Mouse (Mus musculus) hindbrain, embryonic 16.5 days (tissue): Measurements from ENCODE around the gene Rars. TPM values are rescaled to one million over a fixed set of nuclear protein-coding genes. Genes with fewer than 3 reads are reported as not detected.

ENCODE experiments used
- ATAC-seq: fragments of 200-750 bp; cut with Nextera tagmentation; 2 replicates; pipeline ENCODE4 v1.8.0; 2017; ENCODE audit warnings: moderate TSS enrichment, moderate library complexity
- H3K27ac ChIP-seq: fragments of 300-500 bp; sonication (generic); 2 replicates; pipeline ENCODE4 v1.5.1; 2014; ENCODE audit warnings: low read depth, mild to moderate bottlenecking, control low read depth, low read length, moderate library complexity
- H3K27me3 ChIP-seq: fragments of 300-500 bp; sonication (generic); replicated peaks from 2 replicates; pipeline ENCODE4 v1.6.1; 2014; ENCODE audit warnings: low read length; ENCODE audit not compliant: control insufficient read depth, insufficient read depth
- H3K36me3 ChIP-seq: fragments of 300-500 bp; sonication (generic); 2 replicates; pipeline ENCODE4 v1.6.1; 2014; ENCODE audit warnings: mild to moderate bottlenecking, low read length, moderate library complexity, mixed read lengths; ENCODE audit not compliant: control insufficient read depth, insufficient read depth
- H3K4me1 ChIP-seq: fragments of 300-500 bp; sonication (generic); 2 replicates; pipeline ENCODE4 v1.6.1; 2014; ENCODE audit warnings: low read depth, low read length; ENCODE audit not compliant: control insufficient read depth, insufficient read depth
- H3K4me2 ChIP-seq: fragments of 300-500 bp; sonication (generic); 2 replicates; pipeline ENCODE4 v1.6.1; 2014; ENCODE audit warnings: mild to moderate bottlenecking, low read length, control low read depth, moderate library complexity
- H3K4me3 ChIP-seq: fragments of 300-500 bp; sonication (generic); 2 replicates; pipeline ENCODE4 v1.5.1; 2014; ENCODE audit warnings: mild to moderate bottlenecking, low read length, control low read depth, moderate library complexity
- H3K9ac ChIP-seq: fragments of 300-500 bp; sonication (generic); 2 replicates; pipeline ENCODE4 v1.6.1; 2014; ENCODE audit warnings: low read depth, mild to moderate bottlenecking, control low read depth, low read length, moderate library complexity
- H3K9me3 ChIP-seq: fragments of 300-500 bp; sonication (generic); 2 replicates; pipeline ENCODE4 v1.6.1; 2014; ENCODE audit warnings: mild to moderate bottlenecking, low read length, moderate library complexity; ENCODE audit not compliant: control insufficient read depth
- WGBS: fragments of 180-500 bp; shearing (Covaris S2); extraction: QIAGEN DNeasy Blood & Tissue Kit; methylation state at CpG from one replicate; pipeline ENCODE4 v1.1.7; 2014; 5-methylcytosine and 5-hydroxymethylcytosine counted together
- microRNA counts: library from miRNA; unstranded; fragments of <30 nt; microRNA quantifications from one replicate; lab custom pipeline; 2016
- microRNA-seq: library from miRNA; unstranded; fragments of <30 nt; microRNA quantifications from one replicate; pipeline ENCODE4, GENCODE M21; 2017
- polyA plus RNA-seq: library from polyadenylated mRNA; unstranded; fragments of >200 nt; fragmentation: Nextera tagmentation; extraction: Ambion mirVana; gene quantifications from 2 replicates; pipeline ENCODE4 v1.2.1, GENCODE M21; 2015

The Rars gene
- polyA plus RNA-seq, 1 experiment from 2014 or later = 70.3 TPM

- WGBS = 90% methylated on average over 5 of the region's 5 CpGs
These were observed 67.5 kb downstream of the Rars start for GRCm38 (mm10) chr11:35766845-35767244.

GRCm38 (mm10) chr11:35760627-35761003 lies 73.7 kb downstream of the Rars start:
- Histone ChIP-seq H3K4me2 (no peak overlapping the region), H3K4me1 (no peaks in the 10 kb centered on the region), H3K36me3 (no peaks in the 10 kb centered on the region), H3K27me3 (no peaks in the 10 kb centered on the region), H3K9me3 (no peaks in the 10 kb centered on the region), H3K27ac (no peak overlapping the region), H3K4me3 (no peak overlapping the region), H3K9ac (no peak overlapping the region)
- no peak for ATAC-seq
- whole genome bisulfite sequencing = 99% methylated on average over 4 of the region's 4 CpGs

More at GRCm38 (mm10) chr11:35766845-35767244, 67.5 kb downstream of the Rars start:
- ATAC-seq = no peak
- peaks cover 11% of the 10 kb centered on the region for H3K4me1 ChIP-seq
- H3K36me3 ChIP-seq = no peaks in the 10 kb centered on the region
- no peak overlapping the region for H3K9ac ChIP-seq
- no peaks in the 10 kb centered on the region for H3K27me3 ChIP-seq
- no peaks in the 10 kb centered on the region for H3K9me3 ChIP-seq
- no peak overlapping the region for H3K4me3 ChIP-seq
- H3K4me2 ChIP-seq = no peak overlapping the region
- no peak overlapping the region for H3K27ac ChIP-seq

GRCm38 (mm10) chr11:35760001-35760626 lies 74.2 kb downstream of the Rars start:
- no peak for ATAC-seq
- 91% methylated on average over 7 of the region's 7 CpGs for WGBS
- Histone ChIP-seq H3K4me1 (no peaks in the 10 kb centered on the region), H3K27me3 (no peaks in the 10 kb centered on the region), H3K9ac (no peak overlapping the region), H3K4me2 (no peak overlapping the region), H3K27ac (no peak overlapping the region), H3K4me3 (no peak overlapping the region), H3K36me3 (no peaks in the 10 kb centered on the region), H3K9me3 (no peaks in the 10 kb centered on the region)

MicroRNA genes within 50 kb of the gene (microRNA counts, 519-probe panel; counts per million panel counts)
- microRNA mmu-miR-103 (lab: Ali Mortazavi, UCI) = 3,630 counts per million, percentile 93 among the panel's probes with 10 or more counts

Small RNA genes lying within 50 kb of the gene (microRNA-seq; reads per million reads assigned to microRNA genes)
- gene Mir103-1 = 2.7 reads per million, percentile 6 among the genes with 10 or more reads in this experiment

Other genes starting within 250 kb of the Rars start
- 16.6 and 18.4 TPM in 2 replicates for gene Pank3, start 65.0 kb downstream of the Rars start, polyA plus RNA-seq
- gene Fbll1, start 35.6 kb downstream of the Rars start, polyA plus RNA-seq = 4.8 and 12.2 TPM in 2 replicates
- gene Wwc1, start 146.0 kb upstream of the Rars start, polyA plus RNA-seq = 6.4 and 7.8 TPM in 2 replicates